Mouse (Mus musculus) bone marrow, adult 2 months (tissue): Measurements from ENCODE around the gene Memo1. TPM values are rescaled to one million over a fixed set of nuclear protein-coding genes. Genes with fewer than 3 reads are reported as not detected.
"Not testable (repeated sequence)": the region's sequence is repeated elsewhere in the genome, so short reads cannot be mapped to it uniquely, and the experiment has no call there.

ENCODE experiments used
- H3K27ac ChIP-seq: fragments of 200-500 bp; 2 replicates; pipeline ENCODE4 v1.5.1; 2012; ENCODE audit warnings: low read depth, mild to moderate bottlenecking, control low read depth, inconsistent platforms, low read length; ENCODE audit not compliant: control insufficient read depth, poor library complexity, insufficient read depth
- H3K4me1 ChIP-seq: fragments of 200-500 bp; 2 replicates; pipeline ENCODE4 v1.6.1; 2011; ENCODE audit warnings: low read length; ENCODE audit not compliant: control insufficient read depth, insufficient read depth
- H3K4me3 ChIP-seq: fragments of 200-500 bp; replicated peaks from 2 replicates; pipeline ENCODE3; 2011; ENCODE audit warnings: mild to moderate bottlenecking, low read depth, low read length, control low read depth; ENCODE audit not compliant: control insufficient read depth
- CTCF ChIP-seq: fragments of 200-500 bp; IDR thresholded peaks from 2 replicates; pipeline ENCODE4 v1.5.1; 2011; ENCODE audit warnings: low read length, control low read depth; ENCODE audit not compliant: control insufficient read depth, insufficient read depth
- POLR2A ChIP-seq: fragments of 200-500 bp; IDR thresholded peaks from 2 replicates; pipeline ENCODE4 v1.6.1; 2011; ENCODE audit warnings: low read depth, mild to moderate bottlenecking, control low read depth, low read length, borderline replicate concordance; ENCODE audit not compliant: control insufficient read depth
- WGBS: fragments of 180-500 bp; shearing (Covaris S2); methylation state at CpG from one replicate; pipeline ENCODE4 v1.1.7; 2018; 5-methylcytosine and 5-hydroxymethylcytosine counted together
- polyA plus RNA-seq: library from polyadenylated mRNA; stranded (reverse); fragments of >200 nt; gene quantifications from 2 replicates; pipeline ENCODE4 v1.2.4, GENCODE M21; 2011; ENCODE audit warnings: low replicate concordance; ENCODE audit not compliant: missing spikeins, insufficient read depth, insufficient read length

The Memo1 gene
- polyA plus RNA-seq, 1 experiment, result 65.0 TPM

GRCm38 (mm10) chr17:74242788-74243187, 52.5 kb downstream of the Memo1 start:
- Histone ChIP-seq H3K27ac (no peak overlapping the region), H3K4me1 (no peaks in the 10 kb centered on the region), H3K4me3 (no peak overlapping the region)
- no peak for TF ChIP-seq CTCF
- TF ChIP-seq POLR2A, result no peak
- WGBS, result 90% methylated on average over 3 of the region's 3 CpGs

- WGBS, result 95% methylated on average over 1 of the region's 1 CpGs
Measured at GRCm38 (mm10) chr17:74240322-74240721, 55.0 kb downstream of the Memo1 start.

GRCm38 (mm10) chr17:74228131-74228759, 67.1 kb downstream of the Memo1 start:
- no peak overlapping the region for H3K4me3 ChIP-seq
- no peak overlapping the region for H3K27ac ChIP-seq
- TF ChIP-seq CTCF (no peak), POLR2A (no peak)
- 81% methylated on average over 3 of the region's 3 CpGs for WGBS
- no peaks in the 10 kb centered on the region for H3K4me1 ChIP-seq

More at GRCm38 (mm10) chr17:74240322-74240721, 55.0 kb downstream of the Memo1 start:
- TF ChIP-seq POLR2A, result no peak
- no peak for TF ChIP-seq CTCF
- Histone ChIP-seq H3K4me3 (no peak overlapping the region), H3K27ac (no peak overlapping the region), H3K4me1 (no peaks in the 10 kb centered on the region)

GRCm38 (mm10) chr17:74217304-74217703, 78.0 kb downstream of the Memo1 start:
- H3K27ac ChIP-seq, result no peak overlapping the region
- TF ChIP-seq POLR2A, result no peak
- no peak for TF ChIP-seq CTCF
- H3K4me1 ChIP-seq, result no peaks in the 10 kb centered on the region
- H3K4me3 ChIP-seq, result no peak overlapping the region
- WGBS, result 67% methylated on average over 2 of the region's 2 CpGs

GRCm38 (mm10) chr17:74212831-74213524, 82.3 kb downstream of the Memo1 start:
- H3K4me3 ChIP-seq, H3K4me1 ChIP-seq, H3K27ac ChIP-seq: not testable (repeated sequence)
- 98% methylated on average over 16 of the region's 16 CpGs for WGBS

GRCm38 (mm10) chr17:74209143-74209908, 86.0 kb downstream of the Memo1 start:
- H3K4me3 ChIP-seq, result no peak overlapping the region
- no peak for TF ChIP-seq POLR2A
- no peak for TF ChIP-seq CTCF
- H3K27ac ChIP-seq, result no peak overlapping the region
- no peaks in the 10 kb centered on the region; the same call in 1 of the 2 replicates for H3K4me1 ChIP-seq
- 91% methylated on average over 5 of the region's 5 CpGs for WGBS

- no peak overlapping the region for H3K27ac ChIP-seq
- 8% methylated on average over 2 of the region's 2 CpGs for WGBS
- H3K4me1 ChIP-seq, result peaks cover 2% of the 10 kb centered on the region
- H3K4me3 ChIP-seq, result no peak overlapping the region
- TF ChIP-seq CTCF, result no peak
- no peak for TF ChIP-seq POLR2A
Measured at GRCm38 (mm10) chr17:74195943-74196342, 99.4 kb downstream of the Memo1 start.

- no peak overlapping the region for H3K4me3 ChIP-seq
- WGBS, result 60% methylated on average over 9 of the region's 9 CpGs
- no peak overlapping the region for H3K27ac ChIP-seq
- H3K4me1 ChIP-seq, result peaks cover 2% of the 10 kb centered on the region
- TF ChIP-seq CTCF, result no peak
- no peak for TF ChIP-seq POLR2A
Measured at GRCm38 (mm10) chr17:74194755-74195154, 100.6 kb downstream of the Memo1 start.
